Mouse (Mus musculus): ENCODE data around the gene 4933427D14Rik. TPM values are rescaled to one million over a fixed set of nuclear protein-coding genes. Genes with fewer than 3 reads are reported as not detected.

The 4933427D14Rik gene
- polyA plus RNA-seq, 1 experiment from 2014 or later, result 30.1 TPM

GRCm38 (mm10) chr11:72135383-72136158, 71.7 kb downstream of the 4933427D14Rik start, which contains the start of gene Pitpnm3:
Pitpnm3 (minus strand) TSS chr11:72135778.
- Histone ChIP-seq H3K27ac (replicated peaks) (peak within 1 kb of the TSS; percentile 20; the same call in 1 of the 2 replicates), H3K27me3 (peaks cover 86% of the 10 kb centered on the region), H3K9ac (replicated peaks) (peak within 1 kb of the TSS; percentile 79), H3K4me3 (peak within 1 kb of the TSS; percentile 75), H3K4me1 (peaks cover 21% of the 10 kb centered on the region), H3K36me3 (no peaks in the 10 kb centered on the region), H3K9me3 (no peaks in the 10 kb centered on the region), H3K4me2 (replicated peaks) (peak within 1 kb of the TSS; percentile 99)
- 1% methylated on average over 83 of the region's 107 CpGs for WGBS
- peak; percentile 44; the same call in 1 of the 2 replicates for ATAC-seq (ENCODE audit: low FRiP score, low read depth)

DNA sequence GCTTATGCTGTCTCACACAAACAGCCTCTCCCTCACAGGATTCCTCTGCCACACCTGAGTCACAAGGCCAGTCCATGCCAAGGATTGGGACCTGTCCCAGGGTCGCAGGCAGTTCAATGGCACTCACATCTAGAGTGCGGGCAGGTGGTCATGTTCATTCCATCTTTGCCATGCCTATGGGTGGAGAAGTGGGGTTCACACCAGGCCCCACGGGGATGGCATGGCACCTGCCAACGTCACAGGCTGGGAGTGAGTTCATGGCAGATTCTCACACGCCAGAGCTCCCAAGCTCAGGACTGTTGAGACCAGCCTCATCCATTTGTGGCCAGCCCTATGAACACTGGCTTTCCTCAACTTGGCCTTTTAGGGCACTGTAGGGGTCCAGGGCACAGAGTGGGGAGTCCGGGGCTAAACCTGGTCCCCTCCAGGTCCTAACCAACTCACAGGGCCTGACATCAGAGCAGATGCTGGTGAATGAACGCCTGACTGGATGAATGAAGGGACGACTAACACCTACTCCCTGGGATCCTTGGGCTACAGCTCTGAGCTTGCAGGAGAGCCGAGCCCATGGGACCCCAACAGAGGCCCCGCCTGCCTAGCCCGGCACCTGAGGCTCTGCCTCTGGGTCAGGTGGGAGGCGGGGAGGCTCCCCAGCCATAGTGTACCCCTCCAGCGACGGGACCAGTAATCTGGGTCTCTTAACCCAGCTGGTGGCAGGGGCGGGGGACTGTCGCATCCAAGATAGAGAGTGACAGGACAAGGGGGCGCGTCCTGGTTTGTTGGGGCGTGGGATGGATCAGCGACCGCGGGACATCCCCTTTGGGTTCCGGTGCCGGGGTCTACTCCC, 72.5 kb downstream of the 4933427D14Rik start:
- H3K9ac ChIP-seq (replicated peaks), result peak overlapping the region; percentile 79
- peak; percentile 14; the same call in 1 of the 2 replicates for ATAC-seq (ENCODE audit: low FRiP score, low read depth)
- 14% methylated on average over 24 of the region's 24 CpGs for WGBS
- H3K4me1 ChIP-seq, result peaks cover 29% of the 10 kb centered on the region
- H3K4me2 ChIP-seq (replicated peaks), result peak overlapping the region; percentile 99
- peak overlapping the region; percentile 75 for H3K4me3 ChIP-seq
- peaks cover 91% of the 10 kb centered on the region for H3K27me3 ChIP-seq
- H3K27ac ChIP-seq (replicated peaks), result no peak overlapping the region
- H3K9me3 ChIP-seq, result no peaks in the 10 kb centered on the region
- no peaks in the 10 kb centered on the region for H3K36me3 ChIP-seq

GRCm38 (mm10) chr11:72133075-72133474, 74.2 kb downstream of the 4933427D14Rik start:
- Histone ChIP-seq H3K4me2 (replicated peaks) (no peak overlapping the region), H3K9me3 (no peaks in the 10 kb centered on the region), H3K9ac (replicated peaks) (no peak overlapping the region), H3K27me3 (peaks cover 79% of the 10 kb centered on the region), H3K27ac (replicated peaks) (no peak overlapping the region), H3K4me1 (peaks cover 31% of the 10 kb centered on the region), H3K36me3 (no peaks in the 10 kb centered on the region), H3K4me3 (no peak overlapping the region)
- 82% methylated on average over 10 of the region's 10 CpGs for WGBS
- ATAC-seq (ENCODE audit: low FRiP score, low read depth), result no peak

DNA sequence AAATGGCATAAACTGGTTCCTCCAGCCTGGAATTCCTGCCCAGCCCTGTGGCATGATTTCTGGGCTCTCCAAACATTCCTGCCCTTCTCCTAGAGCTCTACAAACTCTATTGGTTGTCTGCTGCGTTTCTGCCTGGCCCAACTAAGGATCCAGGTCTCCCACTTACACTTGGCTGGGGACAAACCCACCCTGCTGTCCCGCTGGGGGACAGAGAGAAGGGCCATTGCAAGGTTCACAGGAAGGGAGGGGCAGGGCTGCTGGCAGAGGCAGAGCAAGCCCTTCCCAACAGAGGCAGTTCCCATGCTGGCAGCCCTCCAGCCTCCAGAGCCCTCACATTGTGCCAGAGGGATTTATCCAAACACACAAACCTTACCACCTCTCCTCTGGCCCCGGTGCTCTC, 75.0 kb downstream of the 4933427D14Rik start:
- H3K27ac ChIP-seq (replicated peaks), result no peak overlapping the region
- H3K4me1 ChIP-seq, result peaks cover 31% of the 10 kb centered on the region
- WGBS, result 21% methylated on average over 3 of the region's 3 CpGs
- H3K36me3 ChIP-seq, result no peaks in the 10 kb centered on the region
- H3K4me3 ChIP-seq, result no peak overlapping the region
- H3K27me3 ChIP-seq, result peaks cover 71% of the 10 kb centered on the region
- H3K9ac ChIP-seq (replicated peaks), result no peak overlapping the region
- ATAC-seq (ENCODE audit: low FRiP score, low read depth), result no peak
- no peaks in the 10 kb centered on the region for H3K9me3 ChIP-seq
- no peak overlapping the region for H3K4me2 ChIP-seq (replicated peaks)

GRCm38 (mm10) chr11:72131697-72132096, 75.6 kb downstream of the 4933427D14Rik start:
- peaks cover 31% of the 10 kb centered on the region for H3K4me1 ChIP-seq
- no peaks in the 10 kb centered on the region for H3K9me3 ChIP-seq
- H3K9ac ChIP-seq (replicated peaks), result no peak overlapping the region
- 85% methylated on average over 1 of the region's 1 CpGs for WGBS
- peaks cover 65% of the 10 kb centered on the region for H3K27me3 ChIP-seq
- H3K4me2 ChIP-seq (replicated peaks), result no peak overlapping the region
- H3K27ac ChIP-seq (replicated peaks), result no peak overlapping the region
- H3K4me3 ChIP-seq, result no peak overlapping the region
- no peaks in the 10 kb centered on the region for H3K36me3 ChIP-seq
- no peak for ATAC-seq (ENCODE audit: low FRiP score, low read depth)

GRCm38 (mm10) chr11:72130905-72131304, 76.4 kb downstream of the 4933427D14Rik start:
- WGBS, result 70% methylated on average over 3 of the region's 3 CpGs
- Histone ChIP-seq H3K9ac (replicated peaks) (no peak overlapping the region), H3K27ac (replicated peaks) (no peak overlapping the region), H3K4me1 (peaks cover 25% of the 10 kb centered on the region), H3K27me3 (peaks cover 57% of the 10 kb centered on the region), H3K9me3 (no peaks in the 10 kb centered on the region), H3K36me3 (no peaks in the 10 kb centered on the region), H3K4me3 (no peak overlapping the region), H3K4me2 (replicated peaks) (no peak overlapping the region)
- no peak for ATAC-seq (ENCODE audit: low FRiP score, low read depth)

GRCm38 (mm10) chr11:72130472-72130871, 76.8 kb downstream of the 4933427D14Rik start:
- Histone ChIP-seq H3K27me3 (peaks cover 53% of the 10 kb centered on the region), H3K27ac (replicated peaks) (no peak overlapping the region), H3K4me1 (peaks cover 21% of the 10 kb centered on the region), H3K9ac (replicated peaks) (no peak overlapping the region), H3K36me3 (no peaks in the 10 kb centered on the region), H3K4me3 (no peak overlapping the region), H3K4me2 (replicated peaks) (no peak overlapping the region; the same call in 1 of the 2 replicates), H3K9me3 (no peaks in the 10 kb centered on the region)
- WGBS, result 63% methylated on average over 3 of the region's 3 CpGs
- no peak for ATAC-seq (ENCODE audit: low FRiP score, low read depth)

- Histone ChIP-seq H3K4me1 (peaks cover 17% of the 10 kb centered on the region), H3K9ac (replicated peaks) (no peak overlapping the region), H3K9me3 (no peaks in the 10 kb centered on the region), H3K27me3 (peaks cover 49% of the 10 kb centered on the region), H3K4me2 (replicated peaks) (no peak overlapping the region; the same call in 1 of the 2 replicates), H3K27ac (replicated peaks) (no peak overlapping the region), H3K36me3 (no peaks in the 10 kb centered on the region), H3K4me3 (no peak overlapping the region)
- WGBS, result 8% methylated on average over 11 of the region's 11 CpGs
- peak; percentile 19; the same call in 1 of the 2 replicates for ATAC-seq (ENCODE audit: low FRiP score, low read depth)
These were observed 77.2 kb downstream of the 4933427D14Rik start for GRCm38 (mm10) chr11:72130021-72130420.

DNA sequence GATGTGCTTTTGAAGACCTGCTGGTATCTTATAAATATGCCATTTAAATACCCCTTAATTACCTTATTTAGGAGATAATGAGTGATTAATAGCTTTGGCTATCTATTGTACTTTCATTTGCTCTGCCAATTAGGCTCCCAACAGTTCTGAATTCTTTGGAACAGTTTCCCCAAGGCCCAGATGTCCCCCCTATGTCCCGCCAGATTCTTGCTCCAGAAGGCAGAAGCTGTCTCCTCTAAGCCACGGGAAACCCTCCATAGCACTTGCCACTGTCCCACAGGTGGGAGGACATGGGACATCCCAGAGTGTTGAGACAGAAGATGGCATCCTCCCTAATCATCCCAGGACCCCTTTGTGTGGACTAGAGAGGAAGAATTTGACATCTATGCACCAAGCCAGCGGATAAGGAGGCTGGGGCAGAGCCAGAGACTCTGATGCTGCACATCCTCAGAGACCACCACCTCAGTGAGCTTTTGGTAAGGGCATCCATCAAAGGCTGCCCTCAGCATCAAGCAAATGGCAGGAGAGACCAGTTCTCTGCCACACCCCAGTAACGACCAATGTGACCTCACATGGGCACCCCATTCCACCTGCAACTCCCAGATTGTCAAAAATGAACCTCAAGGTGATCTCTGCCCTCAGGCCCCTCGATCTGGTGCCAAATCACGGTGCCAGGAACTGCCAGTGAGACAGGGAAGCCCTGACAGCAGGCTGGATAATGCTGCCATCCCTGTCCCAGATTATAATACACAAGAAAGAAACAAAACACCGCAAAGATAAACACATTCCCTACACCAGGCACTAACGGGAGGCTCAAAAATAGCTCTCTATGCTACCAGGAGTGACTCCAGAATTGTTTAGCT, 78.0 kb downstream of the 4933427D14Rik start:
- peaks cover 12% of the 10 kb centered on the region for H3K4me1 ChIP-seq
- no peaks in the 10 kb centered on the region for H3K36me3 ChIP-seq
- H3K9me3 ChIP-seq, result no peaks in the 10 kb centered on the region
- H3K4me3 ChIP-seq, result no peak overlapping the region
- peaks cover 41% of the 10 kb centered on the region for H3K27me3 ChIP-seq
- H3K27ac ChIP-seq (replicated peaks), result no peak overlapping the region
- WGBS, result 82% methylated on average over 8 of the region's 8 CpGs
- no peak overlapping the region for H3K4me2 ChIP-seq (replicated peaks)
- H3K9ac ChIP-seq (replicated peaks), result no peak overlapping the region
- ATAC-seq (ENCODE audit: low FRiP score, low read depth), result no peak

DNA sequence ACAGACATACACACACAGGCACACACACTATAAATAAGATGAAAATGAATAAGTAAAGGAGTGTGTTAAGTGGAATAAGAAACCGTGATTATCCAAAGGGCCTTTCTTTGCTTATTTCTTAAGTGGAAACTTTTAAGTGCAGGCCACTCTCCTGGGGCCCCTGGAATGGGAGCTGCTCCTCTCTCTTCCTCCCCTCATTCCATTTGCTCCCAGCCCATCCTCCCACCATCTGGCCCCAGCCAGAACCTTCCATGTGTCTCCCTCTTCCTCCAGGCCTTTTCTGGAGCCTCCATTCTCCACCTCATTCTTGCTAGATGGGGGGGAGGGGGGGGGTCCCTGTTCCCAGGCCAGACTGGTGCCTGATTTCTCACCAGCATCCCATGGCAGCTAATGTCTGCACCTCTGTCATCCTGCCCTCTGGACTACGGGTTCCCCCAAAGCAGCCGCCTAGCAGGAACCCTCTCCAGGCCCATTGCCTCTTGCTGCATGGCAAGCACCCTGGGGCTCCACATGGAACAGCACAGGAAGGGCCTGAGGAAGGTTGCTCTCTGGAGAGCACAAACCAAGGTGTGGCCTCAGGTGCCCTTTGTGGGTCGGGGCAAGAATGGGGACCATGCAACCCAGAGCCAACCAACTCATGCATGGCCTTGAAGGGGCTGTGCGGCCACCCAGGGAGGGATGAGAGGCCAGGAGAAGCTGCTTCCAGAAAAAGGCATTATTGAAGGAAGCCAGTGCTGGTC, 79.6 kb downstream of the 4933427D14Rik start:
- Histone ChIP-seq H3K27me3 (peaks cover 25% of the 10 kb centered on the region), H3K27ac (replicated peaks) (no peak overlapping the region), H3K36me3 (no peaks in the 10 kb centered on the region), H3K4me1 (peaks cover 12% of the 10 kb centered on the region), H3K9ac (replicated peaks) (no peak overlapping the region), H3K9me3 (no peaks in the 10 kb centered on the region), H3K4me2 (replicated peaks) (no peak overlapping the region), H3K4me3 (no peak overlapping the region)
- 67% methylated on average over 5 of the region's 5 CpGs for WGBS
- ATAC-seq (ENCODE audit: low FRiP score, low read depth), result no peak

DNA sequence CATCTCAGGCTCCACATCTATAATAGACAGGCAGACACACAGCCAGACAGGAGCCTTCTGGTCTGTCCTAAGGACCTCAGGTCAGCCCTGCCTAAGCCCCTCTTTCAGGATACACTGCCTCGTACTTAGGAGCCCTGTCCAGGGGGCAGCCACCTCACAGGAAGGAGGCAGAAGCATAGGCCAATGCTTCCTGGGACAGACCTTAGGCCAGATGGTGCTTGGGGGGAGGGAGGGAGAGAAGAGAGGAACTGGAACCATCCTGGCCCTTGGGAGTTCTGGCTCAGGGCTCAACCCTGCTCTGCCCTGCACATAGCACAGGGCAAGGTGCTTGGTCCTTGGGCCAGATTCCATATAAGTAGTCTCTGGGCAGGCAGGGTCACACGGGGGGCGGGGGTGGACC, 81.5 kb downstream of the 4933427D14Rik start:
- Histone ChIP-seq H3K9me3 (no peaks in the 10 kb centered on the region), H3K36me3 (no peaks in the 10 kb centered on the region), H3K4me3 (no peak overlapping the region), H3K27me3 (peaks cover 6% of the 10 kb centered on the region), H3K4me2 (replicated peaks) (no peak overlapping the region), H3K27ac (replicated peaks) (no peak overlapping the region), H3K9ac (replicated peaks) (no peak overlapping the region), H3K4me1 (peaks cover 9% of the 10 kb centered on the region)
- ATAC-seq (ENCODE audit: low FRiP score, low read depth), result no peak
- 71% methylated on average over 3 of the region's 3 CpGs for WGBS
